Mouse (Mus musculus): ENCODE measurements around the gene Pear1. TPM values are rescaled to one million over a fixed set of nuclear protein-coding genes. Genes with fewer than 3 reads are reported as not detected.

Pear1 gene
- polyA plus RNA-seq, 1 experiment from 2014 or later = 10.3 TPM

DNA sequence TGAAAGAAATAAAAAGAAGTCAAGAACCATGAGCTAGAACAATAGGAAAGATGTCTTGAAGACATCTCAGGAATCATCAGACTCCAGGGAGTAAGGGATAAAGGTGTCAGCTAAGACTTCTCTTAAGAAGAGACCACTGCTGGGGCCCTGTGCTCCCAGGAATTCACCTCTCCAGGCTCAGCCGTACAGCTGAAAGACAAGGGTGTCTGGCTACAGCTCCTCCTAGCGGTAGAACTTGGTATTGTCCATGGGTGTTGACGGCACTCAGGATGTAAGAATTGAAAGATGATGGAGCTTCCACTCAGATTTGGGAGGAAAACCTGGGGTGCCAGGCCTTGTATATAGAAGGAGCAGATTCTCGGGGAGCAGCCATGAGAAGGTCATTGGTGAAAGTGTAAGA lies 14.5 kb upstream of the Pear1 start:
- no peaks in the 10 kb centered on the region for H3K36me3 ChIP-seq
- no peaks in the 10 kb centered on the region for H3K9me3 ChIP-seq
- H3K4me1 ChIP-seq (replicated peaks) = no peaks in the 10 kb centered on the region
- ATAC-seq (ENCODE audit: low FRiP score, low read depth) = no peak
- H3K27ac ChIP-seq (replicated peaks) = no peak overlapping the region
- H3K4me3 ChIP-seq = no peak overlapping the region
- H3K9ac ChIP-seq = no peak overlapping the region
- H3K27me3 ChIP-seq = no peaks in the 10 kb centered on the region
- no peak overlapping the region for H3K4me2 ChIP-seq
- WGBS = 4% methylated on average over 4 of the region's 4 CpGs

DNA sequence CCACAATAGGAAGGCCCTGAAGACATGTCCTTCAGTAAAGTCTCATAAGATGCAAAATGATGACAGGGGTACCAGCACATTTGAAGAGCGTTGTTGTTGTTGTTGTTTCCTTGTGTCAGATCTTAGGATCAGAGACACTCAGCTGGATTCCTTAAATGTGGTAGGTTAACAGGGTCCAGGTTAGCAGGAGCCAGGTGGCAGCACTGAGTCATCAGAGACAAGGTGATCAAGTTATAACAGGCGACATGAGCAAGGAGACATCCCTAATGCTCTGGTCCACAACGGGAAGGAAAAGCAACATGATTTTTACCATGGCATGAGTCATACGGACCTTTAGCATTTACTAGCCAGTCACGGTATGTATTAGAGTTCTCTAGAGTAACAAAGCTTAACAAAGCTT lies 9.4 kb upstream of the Pear1 start:
- Histone ChIP-seq H3K4me1 (replicated peaks) (no peaks in the 10 kb centered on the region), H3K36me3 (no peaks in the 10 kb centered on the region), H3K27ac (replicated peaks) (no peak overlapping the region), H3K4me2 (no peak overlapping the region), H3K9ac (no peak overlapping the region), H3K9me3 (no peaks in the 10 kb centered on the region), H3K4me3 (no peak overlapping the region), H3K27me3 (no peaks in the 10 kb centered on the region)
- no peak for ATAC-seq (ENCODE audit: low FRiP score, low read depth)
- WGBS = 67% methylated on average over 5 of the region's 5 CpGs

DNA sequence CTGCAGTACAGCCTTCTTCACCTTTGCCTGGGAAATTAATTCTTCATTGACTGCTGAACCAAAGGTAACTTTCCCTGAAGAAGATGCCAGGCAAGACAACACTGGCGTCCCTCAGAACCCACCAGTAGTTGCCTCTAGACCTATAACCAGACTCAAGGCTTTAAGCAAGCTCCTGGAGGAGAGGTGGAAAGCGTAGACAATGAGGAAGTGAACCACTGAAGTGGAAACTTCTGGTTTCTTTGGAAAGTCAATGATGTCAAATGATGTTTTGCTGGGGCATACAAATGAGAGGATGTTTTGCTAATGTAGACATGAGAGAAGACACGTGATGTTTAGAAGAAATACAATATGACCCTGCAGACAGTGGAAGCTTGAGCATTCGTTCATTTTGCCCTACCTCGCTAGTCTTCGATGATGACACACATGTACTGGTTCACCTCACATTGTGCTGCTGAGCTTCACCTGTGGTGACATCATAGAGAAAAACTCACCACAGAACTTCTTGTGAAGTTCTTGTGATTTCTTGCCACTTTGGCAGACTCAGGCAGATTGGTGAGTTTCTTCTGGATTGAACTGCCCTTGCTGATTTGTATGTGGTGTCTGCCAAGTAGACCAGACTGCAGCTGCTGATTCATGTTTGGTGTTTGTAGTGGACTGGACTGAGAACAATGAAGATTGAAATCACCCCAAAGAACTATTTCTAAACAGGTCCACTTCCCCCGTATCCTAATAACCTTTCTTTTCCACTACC lies 8.2 kb upstream of the Pear1 start:
- no peaks in the 10 kb centered on the region for H3K36me3 ChIP-seq
- 84% methylated on average over 7 of the region's 7 CpGs for WGBS
- no peak for ATAC-seq (ENCODE audit: low FRiP score, low read depth)
- H3K4me2 ChIP-seq = no peak overlapping the region
- H3K4me3 ChIP-seq = no peak overlapping the region
- no peak overlapping the region for H3K27ac ChIP-seq (replicated peaks)
- no peaks in the 10 kb centered on the region for H3K9me3 ChIP-seq
- no peaks in the 10 kb centered on the region for H3K4me1 ChIP-seq (replicated peaks)
- no peak overlapping the region for H3K9ac ChIP-seq
- no peaks in the 10 kb centered on the region for H3K27me3 ChIP-seq

DNA sequence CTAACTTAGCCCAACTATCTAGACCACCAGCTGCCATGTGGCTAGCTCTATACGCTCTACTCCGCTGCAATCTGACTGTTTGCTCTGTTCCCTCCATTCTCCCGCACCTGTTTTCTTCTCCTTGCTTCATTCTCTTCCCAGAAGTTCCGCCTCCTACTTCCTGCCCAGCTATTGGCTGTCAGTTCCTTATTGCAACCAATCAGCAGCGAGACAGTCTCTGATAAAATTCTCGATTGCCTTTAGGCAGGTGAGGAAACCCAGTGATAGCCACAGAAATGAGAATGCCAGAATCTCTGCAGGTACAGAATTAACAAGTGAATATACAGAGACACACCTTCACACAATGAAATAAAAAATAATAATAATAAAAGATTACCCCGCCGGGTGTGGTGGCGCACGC lies 4.9 kb upstream of the Pear1 start:
- H3K4me3 ChIP-seq = no peak overlapping the region
- H3K36me3 ChIP-seq = no peaks in the 10 kb centered on the region
- H3K4me1 ChIP-seq (replicated peaks) = no peaks in the 10 kb centered on the region
- no peaks in the 10 kb centered on the region for H3K27me3 ChIP-seq
- ATAC-seq (ENCODE audit: low FRiP score, low read depth) = no peak
- H3K9ac ChIP-seq = no peak overlapping the region
- H3K4me2 ChIP-seq = no peak overlapping the region
- WGBS = 53% methylated on average over 10 of the region's 10 CpGs
- no peaks in the 10 kb centered on the region for H3K9me3 ChIP-seq
- H3K27ac ChIP-seq (replicated peaks) = no peak overlapping the region

DNA sequence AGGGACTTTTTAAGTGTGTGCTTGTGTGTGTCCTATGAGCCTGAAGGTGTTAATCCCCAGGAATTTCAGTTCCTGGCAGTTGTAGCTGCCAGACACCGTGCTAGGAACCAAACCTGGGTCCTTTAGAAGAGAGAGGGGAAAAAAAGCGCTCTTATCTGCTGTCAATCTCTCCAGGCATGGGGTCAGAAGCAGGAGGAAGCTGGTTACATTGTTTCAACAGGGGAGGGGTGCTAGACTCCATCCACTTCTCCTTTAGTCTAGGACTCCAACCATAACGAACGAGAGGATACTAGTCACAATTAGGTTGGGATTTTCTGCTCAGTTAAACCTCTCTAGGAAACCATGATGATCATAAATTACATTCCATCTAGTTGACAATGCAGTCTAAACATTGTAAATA lies 4.3 kb upstream of the Pear1 start:
- ATAC-seq (ENCODE audit: low FRiP score, low read depth) = no peak
- WGBS = 53% methylated on average over 4 of the region's 4 CpGs

DNA sequence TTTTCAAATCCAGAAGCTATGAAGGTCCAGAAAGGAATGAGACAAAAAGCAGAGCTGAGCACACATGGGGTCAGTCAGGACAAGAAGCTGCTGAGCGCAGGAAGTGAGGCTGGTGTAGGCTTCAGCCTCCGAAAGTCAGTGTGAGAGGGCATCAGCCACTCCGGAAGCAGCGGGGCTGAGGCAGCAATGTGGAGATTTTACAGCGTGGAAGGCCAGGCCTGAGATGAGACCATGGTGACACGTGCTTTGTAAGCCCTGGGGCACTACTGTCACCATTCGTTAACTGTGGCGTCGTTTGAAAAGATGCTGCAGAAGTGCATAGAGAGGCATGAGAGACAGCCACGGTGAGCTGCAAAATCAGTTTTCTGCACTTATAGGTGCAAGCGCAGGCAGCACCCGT lies 5.9 kb downstream of the Pear1 start:
- no peak overlapping the region for H3K4me2 ChIP-seq
- no peaks in the 10 kb centered on the region for H3K36me3 ChIP-seq
- ATAC-seq (ENCODE audit: low FRiP score, low read depth) = no peak
- 52% methylated on average over 12 of the region's 12 CpGs for WGBS
- no peaks in the 10 kb centered on the region for H3K4me1 ChIP-seq (replicated peaks)
- H3K9ac ChIP-seq = no peak overlapping the region
- H3K4me3 ChIP-seq = no peak overlapping the region
- no peaks in the 10 kb centered on the region for H3K27me3 ChIP-seq
- no peaks in the 10 kb centered on the region for H3K9me3 ChIP-seq
- H3K27ac ChIP-seq (replicated peaks) = no peak overlapping the region

More for the DNA sequence above, 4.3 kb upstream of the Pear1 start:
- Histone ChIP-seq H3K4me2 (no peak overlapping the region), H3K9ac (no peak overlapping the region), H3K4me1 (replicated peaks) (no peaks in the 10 kb centered on the region), H3K36me3 (no peaks in the 10 kb centered on the region), H3K27ac (replicated peaks) (no peak overlapping the region), H3K27me3 (no peaks in the 10 kb centered on the region), H3K9me3 (no peaks in the 10 kb centered on the region), H3K4me3 (no peak overlapping the region)

DNA sequence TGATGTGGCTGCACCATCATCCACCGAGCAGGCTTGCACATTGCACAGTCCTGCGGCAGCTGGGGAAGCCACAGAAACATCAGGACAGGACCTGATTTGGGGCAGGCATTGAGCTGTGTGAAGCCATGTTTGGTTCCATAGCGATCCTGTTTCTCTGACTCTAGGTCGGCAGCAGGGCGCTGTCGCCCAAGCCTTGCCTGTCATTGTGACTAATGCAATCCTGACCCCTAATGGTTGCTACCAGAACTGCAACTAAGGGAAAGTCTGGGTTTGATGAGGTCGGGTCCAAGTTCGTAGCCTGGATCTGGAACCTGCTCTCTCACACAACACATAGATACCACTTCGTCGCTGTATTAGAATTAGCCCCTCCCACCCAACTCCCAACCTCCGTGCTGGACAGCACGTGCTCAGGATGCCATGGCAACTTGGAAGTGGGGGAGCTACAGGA lies 7.4 kb downstream of the Pear1 start:
- peak; percentile 56; the same call in 1 of the 2 replicates for ATAC-seq (ENCODE audit: low FRiP score, low read depth)
- no peak overlapping the region for H3K4me2 ChIP-seq
- no peak overlapping the region for H3K27ac ChIP-seq (replicated peaks)
- H3K9me3 ChIP-seq = no peaks in the 10 kb centered on the region
- no peak overlapping the region for H3K4me3 ChIP-seq
- H3K27me3 ChIP-seq = no peaks in the 10 kb centered on the region
- no peaks in the 10 kb centered on the region for H3K4me1 ChIP-seq (replicated peaks)
- 7% methylated on average over 12 of the region's 12 CpGs for WGBS
- H3K9ac ChIP-seq = no peak overlapping the region
- no peaks in the 10 kb centered on the region for H3K36me3 ChIP-seq

DNA sequence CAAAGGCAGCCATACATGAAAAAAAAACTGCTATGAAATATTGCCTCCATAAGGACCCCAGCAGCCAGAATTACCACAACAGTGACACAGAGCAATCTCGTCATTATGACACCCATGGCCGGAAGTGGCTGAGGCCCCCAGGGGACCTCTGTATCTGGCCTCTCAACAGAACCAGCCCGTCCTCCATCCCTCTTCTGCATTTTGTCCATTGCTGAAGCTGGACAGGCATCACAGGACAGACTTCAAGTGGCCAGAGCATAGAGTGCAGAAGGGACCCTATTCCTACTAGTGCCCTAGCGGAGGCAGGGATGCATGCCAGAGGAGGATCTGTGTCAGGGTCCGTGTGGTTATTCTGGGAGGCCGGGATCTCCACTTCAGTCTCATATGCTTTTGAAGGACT lies 7.9 kb downstream of the Pear1 start:
- peak; percentile 27; the same call in 1 of the 2 replicates for ATAC-seq (ENCODE audit: low FRiP score, low read depth)
- H3K27ac ChIP-seq (replicated peaks) = no peak overlapping the region
- no peak overlapping the region for H3K4me2 ChIP-seq
- no peak overlapping the region for H3K9ac ChIP-seq
- no peak overlapping the region for H3K4me3 ChIP-seq
- 59% methylated on average over 6 of the region's 6 CpGs for WGBS
- H3K9me3 ChIP-seq = no peaks in the 10 kb centered on the region
- peaks cover 4% of the 10 kb centered on the region for H3K27me3 ChIP-seq
- no peaks in the 10 kb centered on the region for H3K36me3 ChIP-seq
- H3K4me1 ChIP-seq (replicated peaks) = no peaks in the 10 kb centered on the region

DNA sequence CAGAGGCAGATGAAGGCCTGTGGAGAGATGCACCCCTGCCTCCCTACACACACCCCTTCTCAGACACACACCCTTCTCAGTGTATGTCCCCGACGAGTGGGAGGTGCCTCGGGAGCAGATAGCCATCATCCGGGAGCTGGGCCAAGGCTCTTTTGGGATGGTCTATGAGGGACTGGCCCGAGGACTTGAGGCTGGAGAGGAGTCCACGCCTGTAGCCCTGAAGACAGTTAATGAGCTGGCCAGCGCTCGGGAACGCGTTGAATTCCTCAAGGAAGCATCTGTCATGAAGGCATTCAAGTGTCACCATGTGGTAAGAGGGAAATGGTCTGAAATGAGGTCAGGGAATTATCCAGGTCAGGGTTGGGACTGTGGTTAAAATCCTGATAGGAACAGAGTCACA lies 11.2 kb downstream of the Pear1 start:
- whole genome bisulfite sequencing = 62% methylated on average over 10 of the region's 10 CpGs
- H3K4me2 ChIP-seq = no peak overlapping the region
- no peaks in the 10 kb centered on the region for H3K36me3 ChIP-seq
- no peak for ATAC-seq (ENCODE audit: low FRiP score, low read depth)
- H3K9me3 ChIP-seq = no peaks in the 10 kb centered on the region
- peaks cover 8% of the 10 kb centered on the region for H3K4me1 ChIP-seq (replicated peaks)
- H3K27me3 ChIP-seq = peaks cover 36% of the 10 kb centered on the region
- H3K9ac ChIP-seq = no peak overlapping the region
- no peak overlapping the region for H3K4me3 ChIP-seq
- no peak overlapping the region for H3K27ac ChIP-seq (replicated peaks)

DNA sequence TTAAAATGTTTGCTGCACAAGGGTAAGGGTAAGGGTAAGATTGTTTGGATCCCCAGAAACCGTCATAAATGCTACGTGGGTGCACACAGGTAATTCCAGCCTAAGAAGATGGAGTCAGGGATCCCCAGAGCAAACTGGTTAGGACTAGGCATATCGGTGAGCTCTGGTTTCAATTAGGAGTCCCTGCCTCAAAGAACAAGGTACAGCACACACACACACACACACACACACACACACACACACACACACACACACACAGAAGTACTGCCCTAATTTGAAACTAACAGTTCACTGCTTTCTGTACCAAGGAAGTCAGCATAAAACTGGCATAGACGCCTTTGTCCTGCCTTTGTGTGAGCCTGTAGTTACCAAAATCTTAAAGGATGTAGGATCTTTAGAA lies 11.7 kb downstream of the Pear1 start:
- 75% methylated on average over 4 of the region's 4 CpGs for WGBS
- no peak for ATAC-seq (ENCODE audit: low FRiP score, low read depth)
- peaks cover 40% of the 10 kb centered on the region for H3K27me3 ChIP-seq

DNA sequence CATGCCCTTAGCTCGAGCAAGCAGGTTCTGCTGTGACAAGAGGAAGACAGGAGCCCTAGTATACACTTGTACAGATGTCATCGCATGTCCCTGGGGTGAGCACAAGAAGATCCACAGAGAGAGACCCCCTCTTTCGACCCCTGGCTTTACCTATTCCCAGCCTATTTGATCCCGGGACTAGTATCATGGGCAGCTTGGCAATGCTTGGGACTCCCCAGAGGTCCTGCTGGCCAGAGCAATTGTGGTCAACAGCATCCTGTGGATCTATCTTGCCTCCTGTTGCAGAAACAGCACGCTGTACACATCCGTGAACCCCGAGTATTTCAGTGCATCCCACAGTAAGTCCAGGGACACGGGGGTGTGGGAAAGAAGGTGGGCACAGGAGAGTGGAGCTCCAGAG lies 12.8 kb downstream of the Pear1 start:
- no peak for ATAC-seq (ENCODE audit: low FRiP score, low read depth)
- 88% methylated on average over 8 of the region's 8 CpGs for WGBS
- Histone ChIP-seq H3K27me3 (peaks cover 50% of the 10 kb centered on the region), H3K9me3 (no peaks in the 10 kb centered on the region), H3K27ac (replicated peaks) (no peak overlapping the region), H3K4me3 (no peak overlapping the region), H3K9ac (no peak overlapping the region), H3K4me1 (replicated peaks) (peaks cover 8% of the 10 kb centered on the region), H3K36me3 (no peaks in the 10 kb centered on the region), H3K4me2 (no peak overlapping the region)

More for the DNA sequence above, 11.7 kb downstream of the Pear1 start:
- Histone ChIP-seq H3K4me3 (no peak overlapping the region), H3K4me1 (replicated peaks) (peaks cover 8% of the 10 kb centered on the region), H3K36me3 (no peaks in the 10 kb centered on the region), H3K27ac (replicated peaks) (no peak overlapping the region), H3K9me3 (no peaks in the 10 kb centered on the region), H3K4me2 (no peak overlapping the region), H3K9ac (no peak overlapping the region)

DNA sequence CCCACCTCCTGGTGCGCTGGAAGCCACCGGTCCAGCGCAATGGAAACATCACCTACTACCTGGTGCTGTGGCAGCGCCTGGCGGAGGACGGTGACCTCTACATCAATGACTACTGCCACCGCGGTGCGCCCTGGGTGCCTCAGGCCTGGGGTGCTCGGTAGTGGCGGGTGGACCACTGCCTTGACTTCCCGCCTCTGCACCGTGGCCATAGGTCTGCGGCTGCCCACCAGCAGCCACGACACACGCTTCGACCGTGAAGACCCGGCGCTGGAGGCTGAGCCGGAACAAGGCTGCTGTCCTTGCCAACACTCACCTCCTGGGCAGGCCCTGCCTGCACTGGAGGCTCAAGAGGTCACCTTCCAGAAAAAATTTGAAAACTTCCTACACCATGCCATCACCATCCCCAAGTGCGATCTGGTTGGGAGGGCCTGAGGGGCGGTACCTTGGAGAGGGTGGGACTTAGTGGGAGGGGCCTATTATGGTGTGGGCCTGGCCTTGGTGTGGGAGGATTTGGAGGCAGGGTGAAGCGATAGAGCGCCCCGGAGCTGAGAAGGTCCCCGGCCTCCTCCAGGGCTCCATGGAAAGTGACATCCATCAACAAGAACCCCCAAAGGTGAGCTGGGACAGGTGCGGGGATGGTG lies 14.7 kb downstream of the Pear1 start:
- peak; percentile 45; the same call in 1 of the 2 replicates for ATAC-seq (ENCODE audit: low FRiP score, low read depth)
- Histone ChIP-seq H3K27me3 (peaks cover 66% of the 10 kb centered on the region), H3K9me3 (no peaks in the 10 kb centered on the region), H3K4me1 (replicated peaks) (peaks cover 8% of the 10 kb centered on the region), H3K27ac (replicated peaks) (no peak overlapping the region), H3K4me3 (peak overlapping the region; percentile 22), H3K36me3 (no peaks in the 10 kb centered on the region), H3K9ac (no peak overlapping the region), H3K4me2 (peak overlapping the region; percentile 45)
- 5% methylated on average over 28 of the region's 28 CpGs for WGBS

All from hindbrain, embryonic 15.5 days (tissue).